Mouse (Mus musculus) small intestine, adult 2 months (tissue): ENCODE data around the gene Ampd2.

Source experiments
- CTCF ChIP-seq: fragments of 200-500 bp; IDR thresholded peaks from 2 replicates; pipeline ENCODE4 v1.5.1; 2012; ENCODE audit warnings: low read depth, mild to moderate bottlenecking, control low read depth, inconsistent platforms, low read length, moderate library complexity, mixed read lengths; ENCODE audit not compliant: insufficient replicate concordance, insufficient read length; ENCODE audit errors: extremely low read depth
- POLR2A ChIP-seq: fragments of 200-500 bp; IDR thresholded peaks from 2 replicates; pipeline ENCODE4 v1.6.1; 2012; ENCODE audit warnings: low read depth, mild to moderate bottlenecking, control low read depth, inconsistent platforms, low read length, moderate library complexity

DNA sequence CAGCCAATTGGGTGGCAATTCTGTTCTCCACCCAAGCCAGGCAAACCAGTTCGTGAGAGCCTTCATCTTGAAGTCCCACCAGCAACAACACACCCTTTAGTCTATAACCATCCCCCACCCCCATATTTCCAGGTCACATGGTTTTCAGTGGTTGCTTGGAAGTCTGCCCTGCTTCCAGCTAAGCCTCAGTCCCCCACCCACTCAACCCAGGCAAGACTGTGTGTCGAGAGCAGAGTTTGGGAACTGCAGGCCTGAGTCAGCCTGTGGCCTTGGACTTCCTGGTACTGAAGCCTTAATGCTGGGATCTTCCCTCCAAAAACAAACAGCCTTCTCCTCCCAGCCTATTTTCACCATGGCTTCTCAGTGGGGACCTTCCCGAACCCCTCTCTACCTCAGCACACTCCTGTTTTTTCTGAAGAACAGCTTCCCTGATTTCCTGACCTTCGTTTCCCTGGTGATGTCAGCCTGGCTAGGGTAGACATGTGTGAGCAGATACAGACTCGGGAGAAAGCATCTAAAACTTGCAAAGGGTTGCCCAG is 2.5 kb upstream of the Ampd2 start:
- TF ChIP-seq CTCF, result no peak
- TF ChIP-seq POLR2A, result no peak
